Mouse (Mus musculus) MEL (cell line): ENCODE data around the gene Dnase1l3. TPM values are rescaled to one million over a fixed set of nuclear protein-coding genes. Genes with fewer than 3 reads are reported as not detected.

ENCODE experiments used
- DNase-seq: peaks from one replicate; pipeline ENCODE4 v3.0.0; 2011; ENCODE audit warnings: low read depth, low spot score
- H3K27ac ChIP-seq: 2 replicates; pipeline ENCODE4 v1.5.1; 2012; ENCODE audit warnings: low read depth, mild to moderate bottlenecking, control low read depth, low read length, moderate library complexity; ENCODE audit not compliant: control insufficient read depth
- H3K27me3 ChIP-seq, 2 experiments: fragments of 150-350 bp in 1 of 2; sonication (generic) in 1 of 2; 2 replicates each; pipeline ENCODE4 v1.6.1; 2012; ENCODE audit warnings: low read length in 2 of 2, mild to moderate bottlenecking in 2 of 2, improper control_type of control experiment in 1 of 2, moderate library complexity in 1 of 2; ENCODE audit not compliant: insufficient read depth in 2 of 2, control insufficient read depth in 1 of 2
- H3K36me3 ChIP-seq, 2 experiments: 2 replicates each; pipeline ENCODE4 v1.6.1; 2012 to 2014; ENCODE audit warnings: low read length in 2 of 2, improper control_type of control experiment in 1 of 2, inconsistent platforms in 1 of 2, mild to moderate bottlenecking in 1 of 2; ENCODE audit not compliant: insufficient read depth in 2 of 2, control insufficient read depth in 1 of 2
- H3K4me1 ChIP-seq, 2 experiments: fragments of 150-350 bp in 1 of 2; sonication (generic) in 1 of 2; 2 replicates each; pipeline ENCODE4 v1.6.1; 2012; ENCODE audit warnings: low read length in 2 of 2, improper control_type of control experiment in 1 of 2, mild to moderate bottlenecking in 1 of 2; ENCODE audit not compliant: insufficient read depth in 2 of 2, control insufficient read depth in 1 of 2
- H3K4me3 ChIP-seq, 2 experiments: fragments of 150-350 bp in 1 of 2; sonication (generic) in 1 of 2; 2 replicates each; pipeline ENCODE4 v1.5.1; 2012; ENCODE audit warnings: low read depth in 2 of 2, low read length in 2 of 2, mild to moderate bottlenecking in 2 of 2, moderate library complexity in 2 of 2, control low read depth in 1 of 2, improper control_type of control experiment in 1 of 2; ENCODE audit not compliant: control insufficient read depth in 1 of 2, insufficient read depth in 1 of 2
- H3K79me2 ChIP-seq: 2 replicates; pipeline ENCODE4 v1.6.1; 2012; ENCODE audit warnings: mild to moderate bottlenecking, low read length, moderate library complexity; ENCODE audit not compliant: control insufficient read depth, poor library complexity, insufficient read depth
- H3K9ac ChIP-seq: 2 replicates; pipeline ENCODE4 v1.6.1; 2012; ENCODE audit warnings: low read depth, mild to moderate bottlenecking, control low read depth, low read length, moderate library complexity; ENCODE audit not compliant: control insufficient read depth, poor library complexity, severe bottlenecking
- H3K9me3 ChIP-seq: fragments of 150-350 bp; sonication (generic); replicated peaks from 2 replicates; pipeline ENCODE4 v1.6.1; 2012; ENCODE audit warnings: mild to moderate bottlenecking, low read length, improper control_type of control experiment, moderate library complexity; ENCODE audit not compliant: insufficient read depth
- CHD1 ChIP-seq: IDR thresholded peaks from 2 replicates; pipeline ENCODE4 v1.6.1; 2012; ENCODE audit warnings: low read depth, mild to moderate bottlenecking, inconsistent platforms, low read length, improper control_type of control experiment
- CTCF ChIP-seq, 3 experiments: IDR thresholded peaks in 2 of 3; conservative IDR thresholded peaks in 1 of 3; 2 replicates each; pipeline ENCODE4 v1.5.1; 2011 to 2012; ENCODE audit warnings: low read length in 3 of 3, low read depth in 2 of 3, mild to moderate bottlenecking in 2 of 3, improper control_type of control experiment in 1 of 3, inconsistent platforms in 1 of 3, mixed read lengths in 1 of 3, moderate library complexity in 1 of 3; ENCODE audit not compliant: control insufficient read depth in 1 of 3, insufficient read depth in 1 of 3, poor library complexity in 1 of 3, severe bottlenecking in 1 of 3
- ELF1 ChIP-seq: IDR thresholded peaks from 2 replicates; pipeline ENCODE4 v1.6.1; 2014; ENCODE audit warnings: low read depth, mild to moderate bottlenecking, inconsistent platforms, low read length, improper control_type of control experiment, moderate library complexity
- GATA1 ChIP-seq: IDR thresholded peaks from 2 replicates; pipeline ENCODE4 v1.6.1; 2011; ENCODE audit warnings: low read depth, low read length, improper control_type of control experiment
- JUND ChIP-seq: IDR thresholded peaks from 2 replicates; pipeline ENCODE4 v1.6.1; 2011; ENCODE audit warnings: low read depth, mild to moderate bottlenecking, improper control_type of control experiment, low read length
- MAX ChIP-seq: IDR thresholded peaks from 2 replicates; pipeline ENCODE4 v1.6.1; 2011; ENCODE audit warnings: low read length, improper control_type of control experiment
- MEF2A ChIP-seq: IDR thresholded peaks from 2 replicates; pipeline ENCODE4 v1.6.1; 2014; ENCODE audit warnings: low read depth, mild to moderate bottlenecking, inconsistent platforms, low read length, improper control_type of control experiment; ENCODE audit not compliant: poor library complexity, insufficient replicate concordance, severe bottlenecking; ENCODE audit errors: extremely low read depth
- MXI1 ChIP-seq: IDR thresholded peaks from 2 replicates; pipeline ENCODE4 v1.6.1; 2011; ENCODE audit warnings: mild to moderate bottlenecking, low read depth, low read length, improper control_type of control experiment
- MYC ChIP-seq: IDR thresholded peaks from 2 replicates; pipeline ENCODE4 v1.6.1; 2011; ENCODE audit warnings: low read depth, mild to moderate bottlenecking, low read length, improper control_type of control experiment, moderate library complexity
- NRF1 ChIP-seq: IDR thresholded peaks from 2 replicates; pipeline ENCODE4 v1.6.1; 2014; ENCODE audit warnings: low read depth, mild to moderate bottlenecking, inconsistent platforms, low read length, improper control_type of control experiment, moderate library complexity; ENCODE audit not compliant: poor library complexity, insufficient read depth, severe bottlenecking
- POLR2AphosphoS2 ChIP-seq: IDR thresholded peaks from 2 replicates; pipeline ENCODE4 v1.6.1; 2011; ENCODE audit warnings: low read length, improper control_type of control experiment
- POLR2AphosphoS5 ChIP-seq: IDR thresholded peaks from 2 replicates; pipeline ENCODE4 v1.6.1; 2012; ENCODE audit warnings: low read depth, borderline replicate concordance, mild to moderate bottlenecking, inconsistent platforms, low read length, moderate library complexity, mixed read lengths
- SIN3A ChIP-seq: IDR thresholded peaks from 2 replicates; pipeline ENCODE4 v1.6.1; 2012; ENCODE audit warnings: low read length, improper control_type of control experiment, inconsistent platforms
- SMC3 ChIP-seq: IDR thresholded peaks from 2 replicates; pipeline ENCODE4 v1.6.1; 2011; ENCODE audit warnings: low read depth, low read length, improper control_type of control experiment
- TAL1 ChIP-seq: IDR thresholded peaks from 2 replicates; pipeline ENCODE4 v1.6.1; 2012; ENCODE audit warnings: mild to moderate bottlenecking, inconsistent platforms, low read length, moderate library complexity, mixed read lengths
- TCF12 ChIP-seq: IDR thresholded peaks from 2 replicates; pipeline ENCODE4 v1.6.1; 2014; ENCODE audit warnings: low read depth, mild to moderate bottlenecking, inconsistent platforms, low read length, improper control_type of control experiment, moderate library complexity
- USF1 ChIP-seq: IDR thresholded peaks from 2 replicates; pipeline ENCODE4 v1.6.1; 2014; ENCODE audit warnings: low read depth, mild to moderate bottlenecking, inconsistent platforms, low read length, improper control_type of control experiment, moderate library complexity
- ZC3H11A ChIP-seq: IDR thresholded peaks from 2 replicates; pipeline ENCODE4 v1.6.1; 2012; ENCODE audit warnings: low read depth, mild to moderate bottlenecking, inconsistent platforms, low read length, improper control_type of control experiment
- ZMIZ1 ChIP-seq: IDR thresholded peaks from 2 replicates; pipeline ENCODE4 v1.6.1; 2012; ENCODE audit warnings: low read depth, mild to moderate bottlenecking, inconsistent platforms, low read length, improper control_type of control experiment, moderate library complexity
- polyA plus RNA-seq, 2 experiments: library from polyadenylated mRNA; stranded (reverse) in 1 of 2; unstranded in 1 of 2; fragments of >175 nt in 1 of 2; fragments of >200 nt in 1 of 2; gene quantifications; 2 replicates each; pipeline versions ENCODE4 v1.2.1 to v1.2.4; 2012; ENCODE audit warnings: low replicate concordance in 2 of 2, low read depth in 1 of 2; ENCODE audit not compliant: insufficient read length in 2 of 2, insufficient read depth in 1 of 2, missing spikeins in 1 of 2
- total RNA-seq: library from RNA; depleted of rRNA; stranded (reverse); fragments of 300-350 nt; gene quantifications from 2 replicates; pipeline ENCODE4 v1.2.3, GENCODE M21; 2012

Dnase1l3 gene
- total and polyA plus RNA-seq, 3 experiments: not detected

- no peak overlapping the region for H3K4me3 ChIP-seq
- no peaks in the 10 kb centered on the region for H3K79me2 ChIP-seq
- H3K27me3 ChIP-seq: peaks cover 0 to 2% of the 10 kb centered on the region in 2 experiments; a peak in 2 of 4 replicates
- no peaks in the 10 kb centered on the region for H3K9me3 ChIP-seq
- no peak overlapping the region for H3K27ac ChIP-seq
- H3K9ac ChIP-seq: no peak overlapping the region
- H3K36me3 ChIP-seq: no peaks in the 10 kb centered on the region
- DNase-seq: no peak
- H3K4me1 ChIP-seq: no peaks in the 10 kb centered on the region
- TF ChIP-seq ZC3H11A (no peak), ZMIZ1 (no peak), MXI1 (no peak)
Observed at GRCm38 (mm10) chr14:8030535-8030934, 36.2 kb upstream of the Dnase1l3 start.

- Histone ChIP-seq H3K27me3 (peaks cover 0 to 6% of the 10 kb centered on the region in 2 experiments; a peak in 2 of 4 replicates), H3K4me1 (no peaks in the 10 kb centered on the region), H3K9ac (no peak overlapping the region), H3K9me3 (no peaks in the 10 kb centered on the region), H3K79me2 (no peaks in the 10 kb centered on the region)
- DNase-seq: no peak
- no peak for TF ChIP-seq MYC
- no peak for TF ChIP-seq MAX
- no peak for TF ChIP-seq SIN3A
- TF ChIP-seq SMC3: no peak
- no peak for TF ChIP-seq NRF1
- no peak for TF ChIP-seq ELF1
- TF ChIP-seq CTCF (IDR thresholded peaks at IDR 0.05 in 2 of 3, conservative IDR thresholded peaks at IDR 0.05 in 1 of 3; ENCODE audit: control insufficient read depth in 1 of 3, insufficient read depth in 1 of 3, low read depth in 2 of 3, low read length in 3 of 3, poor library complexity in 1 of 3, severe bottlenecking in 1 of 3): no peak
- no peak for TF ChIP-seq GATA1
- no peak for TF ChIP-seq TAL1
- no peak for TF ChIP-seq POLR2AphosphoS2
- TF ChIP-seq MEF2A: no peak
- TF ChIP-seq CHD1: no peak
- TF ChIP-seq TCF12: no peak
- no peak for TF ChIP-seq JUND
- TF ChIP-seq, all 39 proteins: peak for 0
- H3K36me3 ChIP-seq: no peaks in the 10 kb centered on the region
- no peak overlapping the region for H3K27ac ChIP-seq
- no peak overlapping the region for H3K4me3 ChIP-seq
Observed at GRCm38 (mm10) chr14:8029752-8030151, 35.4 kb upstream of the Dnase1l3 start.

GRCm38 (mm10) chr14:8028086-8028485 is 33.7 kb upstream of the Dnase1l3 start:
- Histone ChIP-seq H3K4me1 (no peaks in the 10 kb centered on the region), H3K36me3 (no peaks in the 10 kb centered on the region)
- no peak for TF ChIP-seq USF1
- no peak for TF ChIP-seq POLR2AphosphoS5
- TF ChIP-seq, all 39 proteins: peak for 0
- H3K27ac ChIP-seq: no peak overlapping the region
- H3K79me2 ChIP-seq: no peaks in the 10 kb centered on the region
- no peak for DNase-seq
- peaks cover 0 to 6% of the 10 kb centered on the region in 2 experiments; a peak in 2 of 4 replicates for H3K27me3 ChIP-seq
- H3K9ac ChIP-seq: no peak overlapping the region
- H3K9me3 ChIP-seq: no peaks in the 10 kb centered on the region
- no peak overlapping the region for H3K4me3 ChIP-seq
